ENCODE assay signal across 8 mouse cellular contexts in the genomic region with DNA sequence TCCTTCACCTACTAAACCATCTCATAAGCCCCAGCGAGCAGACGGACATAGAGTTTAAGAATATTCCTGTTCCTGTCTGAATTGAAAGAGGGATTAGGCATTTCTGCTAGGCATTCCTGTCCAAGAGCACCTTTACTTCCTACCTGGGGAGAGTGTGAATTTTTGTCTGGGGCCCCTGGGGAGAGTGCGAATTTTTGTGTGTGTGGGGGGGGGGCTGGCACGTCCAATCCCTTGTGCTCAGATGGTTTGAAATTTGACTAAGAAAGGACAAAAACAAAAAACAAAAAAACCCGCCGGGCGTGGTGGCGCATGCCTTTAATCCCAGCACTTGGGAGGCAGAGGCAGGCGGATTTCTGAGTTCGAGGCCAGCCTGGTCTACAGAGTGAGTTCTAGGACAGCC. TPM values are rescaled to one million over a fixed set of nuclear protein-coding genes. Genes with fewer than 3 reads are reported as not detected.
DNase-seq lines count a peak whose midpoint lies in the region; ATAC-seq and TF ChIP-seq lines count a peak whose summit lies in the region.

No protein-coding gene starts in this region.

- H3K4me1 ChIP-seq in testis, adult 2 months (ENCODE audit: control insufficient read depth, insufficient read depth, low read length): no peaks in the 10 kb centered on the region
- peaks cover 22% of the 10 kb centered on the region for H3K4me1 ChIP-seq in liver, embryonic 15.5 days (replicated peaks)

- peak overlapping the region; percentile 96 for H3K4me3 ChIP-seq in testis, adult 2 months (ENCODE audit: control insufficient read depth, low read depth, low read length)
- H3K4me3 ChIP-seq in liver, embryonic 15.5 days (replicated peaks): peak overlapping the region; percentile 80

- H3K9ac ChIP-seq in liver, embryonic 15.5 days: no peak overlapping the region

- no peaks in the 10 kb centered on the region for H3K9me3 ChIP-seq in liver, embryonic 15.5 days (replicated peaks)

- no peak; the same call in 1 of the 2 replicates for ATAC-seq in liver, embryonic 15.5 days (ENCODE audit: insufficient read depth)

- no peak overlapping the region for H3K27ac ChIP-seq in testis, adult 2 months (ENCODE audit: control insufficient read depth, insufficient read depth, low read depth, low read length)
- no peak overlapping the region for H3K27ac ChIP-seq in liver, embryonic 15.5 days (replicated peaks)

- H3K27me3 ChIP-seq in testis, adult 2 months (ENCODE audit: control insufficient read depth, insufficient read depth, low read length): no peaks in the 10 kb centered on the region
- no peaks in the 10 kb centered on the region for H3K27me3 ChIP-seq in liver, embryonic 15.5 days

- DNase-seq in cerebellum, adult 9-10 months: peak; percentile 24
- DNase-seq in cerebellum, adult 9-11 months: no peak
- no peak for DNase-seq in testis, postnatal 14 days (ENCODE audit: low spot score)
- no peak for DNase-seq in spleen, postnatal 4 days (ENCODE audit: low spot score in 2 of 2)
- DNase-seq in right cerebral cortex, adult 2 months (ENCODE audit: low spot score in 2 of 2): no peak
- DNase-seq in left cerebral cortex, adult 8-10 months (ENCODE audit: low spot score in 2 of 2): no peak

- H3K4me2 ChIP-seq in liver, embryonic 15.5 days: peak overlapping the region; percentile 93

- TF ChIP-seq POLR2A in testis, adult 2 months (IDR thresholded peaks at IDR 0.05; ENCODE audit: control insufficient read depth, low read depth, low read length): no peak

- WGBS in liver, embryonic 15.5 days (ENCODE audit: insufficient replicate concordance): 53% methylated on average over 10 of the region's 10 CpGs

- no peaks in the 10 kb centered on the region; the same call in 1 of the 2 replicates for H3K36me3 ChIP-seq in testis, adult 2 months (ENCODE audit: control insufficient read depth, insufficient read depth, low read length)
- peaks cover 15% of the 10 kb centered on the region for H3K36me3 ChIP-seq in liver, embryonic 15.5 days (replicated peaks)

- TF ChIP-seq CTCF in testis, adult 2 months (IDR thresholded peaks at IDR 0.05; ENCODE audit: control insufficient read depth, insufficient read depth, insufficient replicate concordance, low read depth, low read length): no peak

RNA-seq across cellular contexts. Expression of a gene that starts 0.4 kb away (rescaled TPM):
- polyA plus RNA-seq in testis, adult 2 months (2012; rRNA removed): 25.3 and 27.4 TPM in 2 replicates
- polyA plus RNA-seq in liver, embryonic 15.5 days (2015; fragmentation: Nextera tagmentation; extraction: Ambion mirVana): 13.1 and 13.8 TPM in 2 replicates
- total RNA-seq in left cerebral cortex, adult 8-10 months (2022): 10 to 100 TPM; 39.8 to 45.8 (median 43.9) TPM

RNA-seq across cellular contexts. Expression of a gene that starts 33.8 kb away (rescaled TPM):
- polyA plus RNA-seq in testis, adult 2 months (2012; rRNA removed): 3.8 and 4.6 TPM in 2 replicates
- polyA plus RNA-seq in liver, embryonic 15.5 days (2015; fragmentation: Nextera tagmentation; extraction: Ambion mirVana): 0.45 and 0.50 TPM in 2 replicates
- total RNA-seq in left cerebral cortex, adult 8-10 months (2022): 10 to 100 TPM in 3 of 4 experiments, 1 to 10 TPM in 1; 9.7 to 14.7 (median 13.1) TPM
